Mouse (Mus musculus) stomach, postnatal 0 days (tissue): ENCODE data around the gene Afmid.

Experiments used
- CTCF ChIP-seq: IDR thresholded peaks from 2 replicates; pipeline ENCODE4 v1.5.1; 2016; ENCODE audit warnings: antibody characterized with exemption, low read depth, mild to moderate bottlenecking, moderate library complexity
- EP300 ChIP-seq: optimal IDR thresholded peaks from 2 replicates; pipeline ENCODE3; 2016; ENCODE audit warnings: antibody characterized with exemption

- TF ChIP-seq CTCF (peak; percentile 82), EP300 (no peak)
Observed at GRCm38 (mm10) chr11:117786294-117786693, 39.4 kb upstream of the Afmid start.
